Mouse (Mus musculus) lung, embryonic 14.5 days (tissue): Measurements from ENCODE around the gene Lipt2. TPM values are rescaled to one million over a fixed set of nuclear protein-coding genes. Genes with fewer than 3 reads are reported as not detected.
A peak's percentile ranks its signal among the peaks of the same experiment; 100 is the strongest.

ENCODE experiments used
- ATAC-seq: fragments of 200-750 bp; cut with Nextera tagmentation; 2 replicates; pipeline ENCODE4 v1.8.0; 2017; ENCODE audit warnings: mild to moderate bottlenecking, moderate TSS enrichment, moderate library complexity; ENCODE audit not compliant: insufficient read depth
- DNase-seq: peaks from one replicate; pipeline ENCODE4 v3.0.0-alpha.2; 2015
- H3K27ac ChIP-seq: fragments of 300-500 bp; sonication (generic); 2 replicates; pipeline ENCODE4 v1.5.1; 2014; ENCODE audit warnings: low read depth, mild to moderate bottlenecking, moderate library complexity
- H3K27me3 ChIP-seq: fragments of 300-500 bp; sonication (generic); 2 replicates; pipeline ENCODE4 v1.6.1; 2014; ENCODE audit warnings: low read length, control low read depth; ENCODE audit not compliant: insufficient read depth
- H3K36me3 ChIP-seq: fragments of 300-500 bp; sonication (generic); 2 replicates; pipeline ENCODE4 v1.6.1; 2014; ENCODE audit warnings: control low read depth; ENCODE audit not compliant: insufficient read depth
- H3K4me1 ChIP-seq: fragments of 300-500 bp; sonication (generic); 2 replicates; pipeline ENCODE4 v1.6.1; 2014; ENCODE audit warnings: antibody characterized with exemption, control low read depth; ENCODE audit not compliant: insufficient read depth
- H3K4me2 ChIP-seq: fragments of 300-500 bp; sonication (generic); 2 replicates; pipeline ENCODE4 v1.6.1; 2014; ENCODE audit warnings: mild to moderate bottlenecking
- H3K4me3 ChIP-seq: fragments of 300-500 bp; sonication (generic); 2 replicates; pipeline ENCODE4 v1.5.1; 2014; ENCODE audit warnings: low read depth, low read length
- H3K9ac ChIP-seq: fragments of 300-500 bp; sonication (generic); 2 replicates; pipeline ENCODE4 v1.6.1; 2014
- H3K9me3 ChIP-seq: fragments of 300-500 bp; sonication (generic); 2 replicates; pipeline ENCODE4 v1.6.1; 2016; ENCODE audit warnings: low read depth, low read length, control low read depth
- CTCF ChIP-seq: IDR thresholded peaks from 2 replicates; pipeline ENCODE4 v1.5.1; 2016; ENCODE audit warnings: antibody characterized with exemption, low read depth
- WGBS: fragments of 180-500 bp; shearing (Covaris S2); extraction: QIAGEN DNeasy Blood & Tissue Kit; methylation state at CpG from one replicate; pipeline ENCODE4 v1.1.7; 2014; 5-methylcytosine and 5-hydroxymethylcytosine counted together
- polyA plus RNA-seq: library from polyadenylated mRNA; unstranded; fragments of >200 nt; fragmentation: Nextera tagmentation; extraction: Ambion mirVana; gene quantifications from 2 replicates; pipeline ENCODE4 v1.2.1, GENCODE M21; 2014

The Lipt2 gene
- polyA plus RNA-seq, 1 experiment from 2014 or later, result 22.9 TPM

- WGBS, result 74% methylated on average over 2 of the region's 2 CpGs
- no peak overlapping the region for H3K4me3 ChIP-seq
- H3K36me3 ChIP-seq, result no peaks in the 10 kb centered on the region
- no peaks in the 10 kb centered on the region for H3K9me3 ChIP-seq
- peaks cover 3% of the 10 kb centered on the region; the same call in 1 of the 2 replicates for H3K4me1 ChIP-seq
- H3K9ac ChIP-seq, result no peak overlapping the region
- DNase-seq (no peak), ATAC-seq (no peak)
- no peak overlapping the region for H3K27ac ChIP-seq
- TF ChIP-seq CTCF, result no peak
- peaks cover 19% of the 10 kb centered on the region for H3K27me3 ChIP-seq
- no peak overlapping the region for H3K4me2 ChIP-seq
Measured at GRCm38 (mm10) chr7:100181176-100181575, 22.1 kb downstream of the Lipt2 start.

DNA sequence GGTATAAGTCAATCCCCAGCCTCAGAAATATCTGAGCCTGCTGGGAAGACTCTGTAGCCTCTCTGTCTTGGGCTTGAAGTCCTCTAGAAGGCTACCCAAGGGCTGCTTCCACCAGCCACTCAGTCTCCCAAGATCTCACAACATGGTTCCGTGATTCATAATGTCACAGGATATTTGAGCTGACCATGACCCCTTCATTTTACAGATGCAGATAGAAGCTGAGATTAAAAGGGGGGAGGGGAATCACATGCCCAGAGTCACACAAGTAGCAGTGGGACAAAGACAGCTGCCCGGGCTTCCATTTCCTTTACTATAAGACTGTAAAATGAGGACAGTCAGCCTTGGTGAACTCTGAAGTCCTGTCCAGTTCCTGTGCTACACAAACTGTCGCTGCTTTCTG, 22.5 kb downstream of the Lipt2 start:
- Histone ChIP-seq H3K36me3 (no peaks in the 10 kb centered on the region), H3K9me3 (no peaks in the 10 kb centered on the region), H3K4me1 (peaks cover 3% of the 10 kb centered on the region; the same call in 1 of the 2 replicates), H3K27me3 (peaks cover 19% of the 10 kb centered on the region), H3K4me2 (no peak overlapping the region), H3K4me3 (no peak overlapping the region), H3K9ac (no peak overlapping the region), H3K27ac (no peak overlapping the region)
- ATAC-seq, result no peak
- whole genome bisulfite sequencing, result 62% methylated on average over 3 of the region's 3 CpGs
- no peak for DNase-seq
- TF ChIP-seq CTCF, result no peak

DNA sequence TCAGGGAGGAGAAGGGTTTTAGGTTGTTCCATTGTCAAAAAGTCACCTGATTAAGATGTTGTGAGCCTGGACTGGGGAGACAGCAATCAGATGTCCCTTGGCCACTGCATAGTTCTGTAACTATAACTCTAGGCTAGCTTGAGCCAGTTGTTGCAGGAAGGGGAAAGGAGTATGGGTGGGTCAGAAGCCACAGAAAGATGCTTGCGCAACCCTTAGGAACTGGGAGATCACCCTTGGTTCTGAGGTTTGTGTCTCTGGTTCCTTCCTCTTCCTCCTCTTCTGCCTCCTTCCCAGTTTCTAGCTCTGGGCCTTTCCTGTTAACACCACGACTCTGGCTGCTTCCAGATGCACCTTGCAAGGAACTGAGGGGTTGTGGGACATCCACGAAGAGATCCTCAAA, 23.3 kb downstream of the Lipt2 start:
- WGBS, result 57% methylated on average over 3 of the region's 3 CpGs
- ATAC-seq (no peak), DNase-seq (no peak)
- H3K4me2 ChIP-seq, result no peak overlapping the region
- TF ChIP-seq CTCF, result no peak
- no peak overlapping the region for H3K9ac ChIP-seq
- H3K36me3 ChIP-seq, result no peaks in the 10 kb centered on the region
- peaks cover 3% of the 10 kb centered on the region; the same call in 1 of the 2 replicates for H3K4me1 ChIP-seq
- H3K27me3 ChIP-seq, result peaks cover 19% of the 10 kb centered on the region
- H3K4me3 ChIP-seq, result no peak overlapping the region
- H3K9me3 ChIP-seq, result no peaks in the 10 kb centered on the region
- no peak overlapping the region for H3K27ac ChIP-seq

- Histone ChIP-seq H3K4me1 (no peaks in the 10 kb centered on the region), H3K9me3 (no peaks in the 10 kb centered on the region), H3K9ac (no peak overlapping the region), H3K27me3 (0 out of 2 replicates have a peak, but pooled peaks cover 5% of the 10 kb centered on the region), H3K36me3 (no peaks in the 10 kb centered on the region), H3K27ac (no peak overlapping the region), H3K4me2 (no peak overlapping the region), H3K4me3 (no peak overlapping the region)
- ATAC-seq, result no peak
- TF ChIP-seq CTCF, result peak; percentile 87
- DNase-seq, result peak; percentile 80
- 20% methylated on average over 7 of the region's 7 CpGs for WGBS
Measured at GRCm38 (mm10) chr7:100187601-100188000, 28.5 kb downstream of the Lipt2 start.

DNA sequence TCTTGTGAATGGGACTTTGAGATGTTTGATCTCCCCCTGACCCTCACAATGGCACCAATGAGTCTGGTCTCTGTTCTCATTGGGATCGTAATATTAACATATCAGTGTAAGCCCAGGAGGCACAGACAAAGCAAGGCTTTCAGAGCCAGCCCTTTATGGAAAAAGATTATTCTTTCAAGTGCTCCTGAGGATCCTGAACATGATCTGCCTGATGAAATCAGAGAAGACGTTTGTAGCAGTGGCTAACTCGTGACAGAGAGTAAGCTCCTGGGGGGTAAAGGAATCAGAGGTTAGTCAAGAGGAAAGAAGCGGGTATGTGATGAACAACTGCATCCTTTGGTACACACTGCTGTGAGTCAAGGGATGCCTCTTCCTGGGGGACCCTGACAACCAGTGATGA, 31.1 kb downstream of the Lipt2 start:
- H3K4me3 ChIP-seq, result no peak overlapping the region
- H3K27me3 ChIP-seq, result 0 out of 2 replicates have a peak, but pooled peaks cover 5% of the 10 kb centered on the region
- H3K4me1 ChIP-seq, result no peaks in the 10 kb centered on the region
- no peak overlapping the region for H3K4me2 ChIP-seq
- H3K9ac ChIP-seq, result no peak overlapping the region
- no peaks in the 10 kb centered on the region for H3K9me3 ChIP-seq
- no peaks in the 10 kb centered on the region for H3K36me3 ChIP-seq
- no peak for TF ChIP-seq CTCF
- DNase-seq (no peak), ATAC-seq (no peak)
- no peak overlapping the region for H3K27ac ChIP-seq
- WGBS, result 50% methylated on average over 4 of the region's 4 CpGs

DNA sequence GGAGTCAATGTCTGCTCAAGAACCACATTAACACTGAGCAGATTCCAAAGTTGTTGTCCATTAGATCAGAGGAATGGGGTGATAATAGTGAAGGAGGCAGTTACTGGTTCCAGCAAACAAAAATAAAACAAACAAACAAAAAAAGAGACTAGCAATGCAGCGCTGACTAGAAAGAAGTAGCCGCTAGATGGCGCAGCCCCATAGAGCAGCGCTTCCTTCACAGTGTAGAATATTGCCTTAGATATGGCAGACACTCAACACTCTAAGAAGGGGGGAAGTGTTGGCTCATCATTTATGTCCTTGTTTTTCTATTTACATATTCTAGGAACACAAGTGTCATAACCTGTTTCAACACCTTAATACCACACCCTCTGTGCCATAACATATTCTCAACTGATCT, 31.7 kb downstream of the Lipt2 start:
- H3K27ac ChIP-seq, result no peak overlapping the region
- no peaks in the 10 kb centered on the region for H3K9me3 ChIP-seq
- WGBS, result 5% methylated on average over 4 of the region's 4 CpGs
- DNase-seq, result peak; percentile 84
- H3K4me3 ChIP-seq, result no peak overlapping the region
- no peak overlapping the region for H3K9ac ChIP-seq
- 0 out of 2 replicates have a peak, but pooled peaks cover 5% of the 10 kb centered on the region for H3K27me3 ChIP-seq
- no peak overlapping the region for H3K4me2 ChIP-seq
- 0 out of 2 replicates have a peak, but pooled peaks have one; percentile 28 for ATAC-seq
- no peaks in the 10 kb centered on the region for H3K4me1 ChIP-seq
- H3K36me3 ChIP-seq, result no peaks in the 10 kb centered on the region
- TF ChIP-seq CTCF, result peak; percentile 78

DNA sequence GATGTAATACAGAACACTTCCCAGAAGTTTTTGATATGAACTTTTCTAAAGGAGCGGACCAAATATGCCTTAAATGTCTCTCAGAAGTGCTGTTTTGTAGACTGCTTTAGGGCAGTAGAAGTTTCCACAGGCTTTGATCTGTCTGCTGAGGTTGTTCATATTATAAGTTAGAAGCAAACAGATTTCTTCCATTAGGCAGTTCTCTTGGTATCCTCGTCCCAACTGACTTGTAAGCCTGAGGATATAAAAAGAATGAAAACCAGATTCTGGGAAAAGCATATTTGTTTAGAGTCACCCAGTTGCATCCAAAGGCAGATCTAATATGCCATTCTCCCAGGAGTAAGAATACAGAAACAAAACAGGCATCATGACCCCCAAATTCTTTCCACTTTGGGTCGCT, 42.1 kb downstream of the Lipt2 start:
- TF ChIP-seq CTCF, result no peak
- Histone ChIP-seq H3K36me3 (no peaks in the 10 kb centered on the region), H3K4me2 (no peak overlapping the region), H3K27me3 (no peaks in the 10 kb centered on the region), H3K27ac (no peak overlapping the region), H3K9ac (no peak overlapping the region), H3K4me3 (no peak overlapping the region), H3K4me1 (no peaks in the 10 kb centered on the region), H3K9me3 (no peaks in the 10 kb centered on the region)
- ATAC-seq, result no peak
- 81% methylated on average over 3 of the region's 3 CpGs for WGBS
- DNase-seq, result no peak

DNA sequence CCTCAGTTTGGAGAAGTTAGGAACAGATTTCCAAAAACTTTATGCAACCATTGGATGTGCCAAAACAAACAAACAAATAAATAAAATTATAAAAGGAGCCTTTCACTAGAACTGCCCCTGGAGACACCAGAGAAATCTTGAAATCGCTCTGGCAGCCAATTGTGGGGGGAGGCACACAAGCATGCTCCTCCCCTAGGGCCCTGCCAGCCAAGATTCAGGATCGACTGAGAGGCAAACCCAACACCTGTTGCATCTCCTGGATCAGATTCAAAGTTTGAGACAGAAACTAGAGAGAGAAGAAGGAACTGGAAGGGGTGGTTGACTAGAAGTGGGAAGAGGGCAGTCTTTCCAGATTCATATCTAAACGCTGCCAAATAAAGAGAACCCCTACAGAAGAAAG, 44.5 kb downstream of the Lipt2 start:
- no peaks in the 10 kb centered on the region for H3K4me1 ChIP-seq
- H3K4me3 ChIP-seq, result no peak overlapping the region
- H3K27me3 ChIP-seq, result no peaks in the 10 kb centered on the region
- no peak overlapping the region for H3K9ac ChIP-seq
- H3K4me2 ChIP-seq, result no peak overlapping the region
- DNase-seq, result no peak
- no peak overlapping the region for H3K27ac ChIP-seq
- TF ChIP-seq CTCF, result no peak
- WGBS, result 51% methylated on average over 3 of the region's 3 CpGs
- no peaks in the 10 kb centered on the region for H3K36me3 ChIP-seq
- ATAC-seq, result no peak
- H3K9me3 ChIP-seq, result no peaks in the 10 kb centered on the region
